Mouse (Mus musculus): ENCODE measurements around the gene Ank3.
A peak's percentile ranks its signal among the peaks of the same experiment; 100 is the strongest.

Gene Ank3

GRCm38 (mm10) chr10:69611839-69612340 lies 213.3 kb downstream of the Ank3 start:
- peak; percentile 31 for DNase-seq (ENCODE audit: low read depth, low spot score)

- peak; percentile 42 for DNase-seq (ENCODE audit: low read depth, low spot score)
Observed at GRCm38 (mm10) chr10:69616953-69617352, 218.4 kb downstream of the Ank3 start.

GRCm38 (mm10) chr10:69617537-69618112 lies 219.1 kb downstream of the Ank3 start:
- peak; percentile 13 for DNase-seq (ENCODE audit: low read depth, low spot score)

GRCm38 (mm10) chr10:69620692-69621382 lies 222.3 kb downstream of the Ank3 start:
- DNase-seq (ENCODE audit: low read depth, low spot score): no peak

- DNase-seq (ENCODE audit: low read depth, low spot score): no peak
Observed at GRCm38 (mm10) chr10:69627767-69628166, 229.2 kb downstream of the Ank3 start.

- DNase-seq (ENCODE audit: low read depth, low spot score): no peak
Observed at GRCm38 (mm10) chr10:69628743-69629142, 230.2 kb downstream of the Ank3 start.

GRCm38 (mm10) chr10:69630802-69631388 lies 232.3 kb downstream of the Ank3 start:
- DNase-seq (ENCODE audit: low read depth, low spot score): no peak

- DNase-seq (ENCODE audit: low read depth, low spot score): no peak
Observed at GRCm38 (mm10) chr10:69632885-69633284, 234.3 kb downstream of the Ank3 start.

- DNase-seq (ENCODE audit: low read depth, low spot score): no peak
Observed at GRCm38 (mm10) chr10:69634891-69635290, 236.3 kb downstream of the Ank3 start.

GRCm38 (mm10) chr10:69635910-69636656 lies 237.5 kb downstream of the Ank3 start:
- no peak for DNase-seq (ENCODE audit: low read depth, low spot score)

GRCm38 (mm10) chr10:69639138-69639537 lies 240.6 kb downstream of the Ank3 start:
- no peak for DNase-seq (ENCODE audit: low read depth, low spot score)

- no peak for DNase-seq (ENCODE audit: low read depth, low spot score)
Observed at GRCm38 (mm10) chr10:69640617-69641016, 242.0 kb downstream of the Ank3 start.

- DNase-seq (ENCODE audit: low read depth, low spot score): peak; percentile 27
Observed at GRCm38 (mm10) chr10:69643481-69643880, 244.9 kb downstream of the Ank3 start.

GRCm38 (mm10) chr10:69643986-69644385 lies 245.4 kb downstream of the Ank3 start:
- no peak for DNase-seq (ENCODE audit: low read depth, low spot score)

- DNase-seq (ENCODE audit: low read depth, low spot score): no peak
Observed at GRCm38 (mm10) chr10:69645311-69645802, 246.8 kb downstream of the Ank3 start.

- no peak for DNase-seq (ENCODE audit: low read depth, low spot score)
Observed at GRCm38 (mm10) chr10:69645929-69646328, 247.4 kb downstream of the Ank3 start.

- no peak for DNase-seq (ENCODE audit: low read depth, low spot score)
Observed at GRCm38 (mm10) chr10:69650074-69650473, 251.5 kb downstream of the Ank3 start.

- DNase-seq (ENCODE audit: low read depth, low spot score): no peak
Observed at GRCm38 (mm10) chr10:69652660-69653059, 254.1 kb downstream of the Ank3 start.

- DNase-seq (ENCODE audit: low read depth, low spot score): no peak
Observed at GRCm38 (mm10) chr10:69653121-69653677, 254.6 kb downstream of the Ank3 start.

GRCm38 (mm10) chr10:69654176-69654575 lies 255.6 kb downstream of the Ank3 start:
- DNase-seq (ENCODE audit: low read depth, low spot score): no peak

- DNase-seq (ENCODE audit: low read depth, low spot score): peak; percentile 26
Observed at GRCm38 (mm10) chr10:69654866-69655633, 256.5 kb downstream of the Ank3 start.

Measured in skeletal muscle tissue, adult 2 months (tissue).